Mouse (Mus musculus): ENCODE results near the gene Trmt1. TPM values are rescaled to one million over a fixed set of nuclear protein-coding genes. Genes with fewer than 3 reads are reported as not detected.

Gene Trmt1
- total and polyA plus RNA-seq, 3 experiments: 77.0 to 160 (median 157) TPM

DNA sequence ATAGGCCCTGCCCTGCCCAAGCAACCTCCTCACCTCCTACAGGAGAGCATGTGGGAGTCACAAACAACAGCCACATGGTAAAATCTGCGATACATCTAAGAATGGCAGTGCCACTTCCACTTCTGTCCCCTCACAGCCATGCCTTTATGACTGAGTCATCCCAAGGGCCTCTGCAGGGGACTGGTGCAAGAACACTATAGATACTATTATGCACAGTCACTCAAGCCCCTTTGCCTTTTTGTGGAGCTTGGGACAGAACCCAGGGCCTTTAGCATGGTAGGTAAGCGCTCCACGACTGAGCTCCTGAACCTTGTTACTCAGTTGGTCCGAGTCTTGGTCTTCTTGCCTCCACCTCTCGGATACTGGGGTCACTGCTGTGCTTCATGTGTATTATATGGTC, 8.8 kb upstream of the Trmt1 start:
- Histone ChIP-seq H3K4me2 (ENCODE audit: insufficient read depth, low read depth, poor library complexity, severe bottlenecking) (no peak overlapping the region), H3K27ac (ENCODE audit: insufficient read depth, low read depth) (no peak overlapping the region), H3K79me2 (replicated peaks; ENCODE audit: control insufficient read depth, extremely low read depth, insufficient read depth, poor library complexity, severe bottlenecking) (peaks cover 50% of the 10 kb centered on the region), H3K27me3 (replicated peaks) (no peaks in the 10 kb centered on the region), H3K36me3 (replicated peaks in 1 of 2; ENCODE audit: control insufficient read depth in 1 of 2, insufficient read depth in 1 of 2, low read length in 1 of 2) (peaks cover 51 to 90% of the 10 kb centered on the region in 2 experiments), H3K9me3 (replicated peaks; ENCODE audit: low read length) (no peaks in the 10 kb centered on the region), H3K4me3 (replicated peaks in 1 of 3; ENCODE audit: low read depth in 2 of 3, low read length in 2 of 3, poor library complexity in 1 of 3) (no peak overlapping the region), H3K9ac (ENCODE audit: insufficient read depth, low read depth) (no peak overlapping the region), H3K4me1 (ENCODE audit: control insufficient read depth in 1 of 2, insufficient read depth in 2 of 2) (peaks cover 8 to 31% of the 10 kb centered on the region in 2 experiments; a peak in 3 of 4 replicates)
- dilution Hi-C loops (cut with MboI; ENCODE audit: extremely low pct_ligation_motif_present, extremely low pct_unique_long_range_greater_than_20kb, low sequenced_read_pairs): no loop called here
- in situ Hi-C loops (cut with MboI; ENCODE audit: low pct_ligation_motif_present, low pct_unique_long_range_greater_than_20kb, low sequenced_read_pairs): no loop called here
- TF ChIP-seq E2F4 (IDR thresholded peaks at IDR 0.05; ENCODE audit: insufficient replicate concordance, low read depth, low read length) (no peak), ZNF384 (IDR thresholded peaks at IDR 0.05; ENCODE audit: low read depth, low read length) (no peak), MXI1 (IDR thresholded peaks at IDR 0.05; ENCODE audit: low read depth, low read length) (no peak), MAX (IDR thresholded peaks at IDR 0.05; ENCODE audit: low read length) (no peak), GABPA (IDR thresholded peaks at IDR 0.05; ENCODE audit: insufficient replicate concordance, low read depth, low read length) (no peak), SIN3A (IDR thresholded peaks at IDR 0.05; ENCODE audit: low read length) (no peak)
- DNase-seq (ENCODE audit: extremely low read depth): no peak

DNA sequence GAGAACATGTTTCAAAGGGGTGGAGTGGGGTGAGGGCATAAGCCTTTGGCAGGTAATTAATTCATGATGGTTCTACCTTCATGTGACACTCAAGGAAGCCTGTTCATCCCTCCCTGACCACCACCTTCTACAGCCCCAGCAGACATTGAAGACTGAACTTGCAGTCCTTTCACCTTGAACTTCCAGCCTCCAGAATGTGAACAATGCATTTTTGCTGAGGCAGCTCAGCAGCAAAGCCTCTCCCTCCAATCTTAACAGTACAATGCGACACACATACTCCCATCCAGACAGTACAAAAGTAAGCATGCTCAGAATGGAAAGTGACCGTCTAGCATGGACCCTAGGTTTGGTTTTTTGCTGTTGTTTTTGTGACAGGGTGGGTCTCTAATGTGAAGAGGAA, 4.6 kb upstream of the Trmt1 start:
- Histone ChIP-seq H3K4me2 (ENCODE audit: insufficient read depth, low read depth, poor library complexity, severe bottlenecking) (no peak overlapping the region), H3K4me3 (replicated peaks in 1 of 3; ENCODE audit: low read depth in 2 of 3, low read length in 2 of 3, poor library complexity in 1 of 3) (no peak overlapping the region), H3K9me3 (replicated peaks; ENCODE audit: low read length) (no peaks in the 10 kb centered on the region), H3K27ac (ENCODE audit: insufficient read depth, low read depth) (no peak overlapping the region), H3K27me3 (replicated peaks) (no peaks in the 10 kb centered on the region), H3K79me2 (replicated peaks; ENCODE audit: control insufficient read depth, extremely low read depth, insufficient read depth, poor library complexity, severe bottlenecking) (peaks cover 87% of the 10 kb centered on the region), H3K36me3 (replicated peaks in 1 of 2; ENCODE audit: control insufficient read depth in 1 of 2, insufficient read depth in 1 of 2, low read length in 1 of 2) (peaks cover 20 to 81% of the 10 kb centered on the region in 2 experiments), H3K9ac (ENCODE audit: insufficient read depth, low read depth) (no peak overlapping the region), H3K4me1 (ENCODE audit: control insufficient read depth in 1 of 2, insufficient read depth in 2 of 2) (peaks cover 21 to 64% of the 10 kb centered on the region in 2 experiments)
- DNase-seq (ENCODE audit: extremely low read depth): no peak
- TF ChIP-seq E2F4 (IDR thresholded peaks at IDR 0.05; ENCODE audit: insufficient replicate concordance, low read depth, low read length) (no peak), ETS1 (conservative IDR thresholded peaks at IDR 0.05; ENCODE audit: low read depth, low read length) (no peak), MAFK (IDR thresholded peaks at IDR 0.05; ENCODE audit: insufficient replicate concordance, low read length) (no peak), USF1 (IDR thresholded peaks at IDR 0.05; ENCODE audit: low read depth, low read length) (no peak), MYC (IDR thresholded peaks at IDR 0.05; ENCODE audit: low read depth, low read length) (no peak), HCFC1 (IDR thresholded peaks at IDR 0.05; ENCODE audit: low read depth, low read length) (no peak), USF2 (conservative IDR thresholded peaks at IDR 0.05; ENCODE audit: low read depth, low read length) (no peak), POLR2AphosphoS2 (IDR thresholded peaks at IDR 0.05; ENCODE audit: low read depth, low read length) (no peak), RCOR1 (conservative IDR thresholded peaks at IDR 0.05; ENCODE audit: low read depth, low read length) (no peak), NELFE (IDR thresholded peaks at IDR 0.05; ENCODE audit: low read depth, low read length) (no peak), CHD2 (IDR thresholded peaks at IDR 0.05; ENCODE audit: low read length) (no peak), SIN3A (IDR thresholded peaks at IDR 0.05; ENCODE audit: low read length) (no peak)
- in situ Hi-C loops (cut with MboI; ENCODE audit: low pct_ligation_motif_present, low pct_unique_long_range_greater_than_20kb, low sequenced_read_pairs): no loop called here
- dilution Hi-C loops (cut with MboI; ENCODE audit: extremely low pct_ligation_motif_present, extremely low pct_unique_long_range_greater_than_20kb, low sequenced_read_pairs): no loop called here
